Mouse (Mus musculus) embryonic fibroblast, embryonic 13.5 days (primary cell): ENCODE measurements around the gene Tspan4.

ENCODE experiments used
- CTCF ChIP-seq: IDR thresholded peaks from 2 replicates; pipeline ENCODE4 v1.5.1; 2011; ENCODE audit warnings: mild to moderate bottlenecking, control low read depth, low read length, moderate library complexity, borderline replicate concordance; ENCODE audit not compliant: insufficient read depth
- POLR2A ChIP-seq: IDR thresholded peaks from 2 replicates; pipeline ENCODE4 v1.6.1; 2011; ENCODE audit warnings: low read depth, mild to moderate bottlenecking, control low read depth, low read length, moderate library complexity

- 0 out of 2 replicates have a peak, but pooled peaks have one; percentile 28 for TF ChIP-seq POLR2A
- TF ChIP-seq CTCF: no peak
Measured at GRCm38 (mm10) chr7:141455610-141456314, 19.3 kb upstream of the Tspan4 start.
